Mouse (Mus musculus): ENCODE results near the gene Neb.
"Not testable (repeated sequence)": the region's sequence is repeated elsewhere in the genome, so short reads cannot be mapped to it uniquely, and the experiment has no call there.

Gene Neb

GRCm38 (mm10) chr2:52210685-52211084, 167.6 kb downstream of the Neb start:
- no peak for DNase-seq (ENCODE audit: extremely low spot score, low read depth, low spot score)

GRCm38 (mm10) chr2:52204992-52205391, 173.3 kb downstream of the Neb start:
- DNase-seq (ENCODE audit: extremely low spot score, low read depth, low spot score) = no peak

- DNase-seq (ENCODE audit: extremely low spot score, low read depth, low spot score) = no peak
Observed at GRCm38 (mm10) chr2:52193629-52194028, 184.6 kb downstream of the Neb start.

- no peak for DNase-seq (ENCODE audit: extremely low spot score, low read depth, low spot score)
Observed at GRCm38 (mm10) chr2:52179678-52180077, 198.6 kb downstream of the Neb start.

DNA sequence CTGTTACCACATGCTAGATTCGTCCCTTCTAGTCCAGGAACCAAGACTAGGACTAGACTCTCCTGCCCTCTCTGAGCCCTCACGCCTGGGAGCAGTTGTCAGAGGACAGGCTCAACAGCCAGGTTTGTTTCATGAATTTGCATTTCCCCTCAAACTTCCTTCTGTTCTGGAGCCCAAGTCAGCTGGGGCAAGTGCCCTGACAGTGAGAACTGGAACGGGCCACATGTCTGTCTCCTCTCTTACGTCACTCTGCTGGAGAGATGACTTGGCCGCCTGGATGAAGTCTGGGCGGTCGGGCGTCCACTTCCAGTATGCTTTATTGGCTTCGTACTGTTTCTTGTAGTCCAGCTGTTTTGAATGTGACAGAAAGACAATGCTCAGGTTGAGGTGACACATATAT, 200.5 kb downstream of the Neb start:
- no peak for DNase-seq (ENCODE audit: extremely low spot score, low read depth, low spot score)

- DNase-seq (ENCODE audit: extremely low spot score, low read depth, low spot score) = no peak
Observed at GRCm38 (mm10) chr2:52177184-52177583, 201.1 kb downstream of the Neb start.

GRCm38 (mm10) chr2:52176537-52176936, 201.7 kb downstream of the Neb start:
- DNase-seq (ENCODE audit: extremely low spot score, low read depth, low spot score) = no peak

- no peak for DNase-seq (ENCODE audit: extremely low spot score, low read depth, low spot score)
Observed at GRCm38 (mm10) chr2:52174951-52175350, 203.3 kb downstream of the Neb start.

GRCm38 (mm10) chr2:52169243-52170005, 208.8 kb downstream of the Neb start:
- DNase-seq (ENCODE audit: extremely low spot score, low read depth, low spot score) = no peak

DNA sequence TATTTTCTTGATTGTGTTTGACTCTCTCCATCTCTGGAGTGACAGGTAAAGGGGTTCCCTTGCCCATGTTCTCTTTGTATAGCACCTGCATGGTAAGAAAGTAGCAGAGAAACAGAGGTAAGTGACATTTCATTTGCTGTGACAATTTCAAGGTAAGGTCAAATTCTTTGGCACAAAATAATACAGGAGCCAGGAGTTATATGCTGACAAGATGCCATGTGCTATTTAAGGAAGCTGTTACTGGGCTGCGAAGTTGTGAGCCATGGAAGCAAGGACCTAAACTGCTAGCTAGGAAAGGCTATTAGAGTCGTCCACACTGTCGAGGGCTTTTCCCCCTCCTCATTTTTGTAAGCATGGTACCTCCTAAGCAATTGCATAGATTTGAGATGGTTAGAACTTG, 225.2 kb downstream of the Neb start:
- DNase-seq (ENCODE audit: extremely low spot score, low read depth, low spot score) = no peak

DNA sequence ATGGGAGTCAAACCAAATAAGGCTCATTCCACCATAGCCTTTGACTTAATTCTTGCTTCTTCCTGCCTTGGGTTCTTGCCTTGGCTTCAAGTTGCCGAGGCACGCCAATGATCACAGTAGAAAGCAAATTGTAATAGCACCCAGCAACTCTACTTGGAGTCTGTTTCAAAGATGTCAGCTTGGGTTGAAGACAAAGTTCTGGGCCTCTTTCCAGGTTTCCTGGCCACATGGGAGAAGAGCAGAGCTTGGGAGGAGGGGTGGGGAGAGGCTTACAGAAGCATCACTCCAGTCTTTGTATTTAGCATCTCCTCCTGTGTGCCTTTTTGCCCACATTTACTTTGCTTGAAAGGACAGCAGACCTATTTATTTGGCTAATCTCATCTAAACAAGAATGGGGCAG, 244.9 kb downstream of the Neb start:
- DNase-seq (ENCODE audit: extremely low spot score, low read depth, low spot score) = no peak

GRCm38 (mm10) chr2:52131370-52131769, 246.9 kb downstream of the Neb start:
- DNase-seq (ENCODE audit: extremely low spot score, low read depth, low spot score) = not testable (repeated sequence)

GRCm38 (mm10) chr2:52114086-52114485, 264.2 kb downstream of the Neb start:
- DNase-seq (ENCODE audit: extremely low spot score, low read depth, low spot score) = peak; percentile 22
